In genomic region chr7:84226909-84227308, GRCm38 (mm10) we compare ENCODE assay signal across 26 mouse cellular contexts.
"Had no signal": no experiment of that assay in that cellular context is flagged by ENCODE, and none has a peak within 500 bp of the region (broad histone marks: within the 10 kb centered on the region; RNA-seq: fewer than 3 reads in every experiment).

No protein-coding gene starts in this region.

- H3K9ac ChIP-seq: heart, embryonic 12.5 days; hindbrain, embryonic 12.5 days; hindbrain, embryonic 14.5 days; kidney, embryonic 15.5 days; limb, embryonic 12.5 days; liver, embryonic 13.5 days had no signal

- H3K9me3 ChIP-seq: heart, embryonic 12.5 days; hindbrain, embryonic 10.5 days; hindbrain, embryonic 12.5 days; kidney, embryonic 15.5 days; limb, embryonic 10.5 days; limb, embryonic 12.5 days; liver, embryonic 13.5 days had no signal

- H3K36me3 ChIP-seq: heart, embryonic 12.5 days; hindbrain, embryonic 10.5 days; hindbrain, embryonic 12.5 days; kidney, embryonic 15.5 days; limb, embryonic 10.5 days; limb, embryonic 12.5 days; liver, embryonic 13.5 days had no signal

- H3K27me3 ChIP-seq: heart, embryonic 12.5 days; hindbrain, embryonic 12.5 days; kidney, embryonic 15.5 days; limb, embryonic 12.5 days; liver, embryonic 13.5 days had no signal

- H3K4me2 ChIP-seq: heart, embryonic 12.5 days; hindbrain, embryonic 12.5 days; hindbrain, embryonic 14.5 days; kidney, embryonic 15.5 days; limb, embryonic 12.5 days; liver, embryonic 11.5 days; liver, embryonic 13.5 days had no signal

- ATAC-seq: hindbrain, embryonic 16.5 days; inflammation-experienced regulatory T-cells, adult 6 months had no signal

- H3K4me3 ChIP-seq: gastrocnemius, adult 2 months; heart, adult 2 months; heart, embryonic 12.5 days; hindbrain, embryonic 10.5 days; hindbrain, embryonic 12.5 days; kidney, embryonic 15.5 days; layer of hippocampus, adult 2 months; left cerebral cortex, adult 2 months; limb, embryonic 10.5 days; limb, embryonic 12.5 days; liver, embryonic 13.5 days had no signal

- H3K27ac ChIP-seq: gastrocnemius, adult 2 months; heart, adult 2 months; hindbrain, embryonic 10.5 days; hindbrain, embryonic 12.5 days; hindbrain, embryonic 14.5 days; kidney, embryonic 15.5 days; kidney, postnatal 0 days; layer of hippocampus, adult 2 months; left cerebral cortex, adult 2 months; limb, embryonic 10.5 days; limb, embryonic 12.5 days; liver, embryonic 13.5 days had no signal

- H3K4me1 ChIP-seq: heart, embryonic 12.5 days; hindbrain, embryonic 10.5 days; hindbrain, embryonic 12.5 days; kidney, embryonic 15.5 days; limb, embryonic 10.5 days; limb, embryonic 12.5 days; liver, embryonic 13.5 days had no signal

- DNase-seq: gastrocnemius, adult 2 months; gastrocnemius, postnatal 10 days; gastrocnemius, postnatal 25 days; heart, adult 2 months; heart, postnatal 10 days; heart, postnatal 4 days; kidney, adult 11 months; kidney, adult 2 months; kidney, adult 9 months; kidney, postnatal 14 days; kidney, postnatal 36 days; liver; liver, embryonic 13.5 days had no signal
